Mouse (Mus musculus) T-helper 17 cell (primary cell): Measurements from ENCODE around the gene Hmgcl.
"Not testable (repeated sequence)": the region's sequence is repeated elsewhere in the genome, so short reads cannot be mapped to it uniquely, and the experiment has no call there.

ENCODE experiments used
- in situ Hi-C, 2 experiments: fragments of 300-600 bp; cut with MboI, MseI; formaldehyde crosslinking; loops; 1 replicate in 1 of 2; 2 replicates in 1 of 2; pipeline ENCODE4 v1.15.1; 2025; ENCODE audit warnings: high pct_unique_total_duplicates in 2 of 2

Hmgcl gene

DNA sequence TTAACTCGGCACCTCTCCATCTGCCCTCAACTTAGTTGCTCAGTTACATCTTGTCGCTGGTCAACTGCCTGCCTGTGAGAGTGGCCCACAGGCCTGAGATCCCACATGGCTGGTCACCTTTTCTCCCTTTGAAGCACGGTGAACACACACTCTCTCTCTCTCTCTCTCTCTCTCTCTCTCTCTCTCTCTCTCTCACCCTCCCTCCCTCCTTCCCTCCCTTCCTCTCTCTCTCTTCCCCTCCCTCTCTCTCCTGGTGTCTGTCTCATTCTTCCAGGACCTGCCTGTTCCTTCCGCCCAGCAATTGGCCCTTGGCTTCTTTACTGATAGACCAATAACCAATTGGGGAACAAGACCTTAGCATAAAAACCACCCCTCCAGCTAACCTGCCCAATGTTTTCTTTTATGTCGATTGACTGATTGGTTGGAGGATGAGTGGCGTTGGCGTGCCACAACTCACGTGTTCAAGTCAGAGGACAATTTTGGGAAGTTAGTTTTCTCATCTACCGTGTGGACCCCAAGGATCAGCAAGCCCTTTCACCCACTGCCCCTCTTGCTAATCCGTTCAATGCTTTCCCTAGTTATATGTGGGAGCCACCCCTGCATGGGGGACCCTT lies 19.9 kb upstream of the Hmgcl start:
- in situ Hi-C loops, result loop anchor here in 1 of 2 experiments (5.0 kb wide), 1 partner anchor 124 kb away; no protein-coding TSS in a partner anchor

- in situ Hi-C loops, result loop anchor here in 1 of 2 experiments (5.0 kb wide), 1 partner anchor 125 kb away; no protein-coding TSS in a partner anchor
Observed at GRCm38 (mm10) chr4:135926861-135927260, 19.4 kb upstream of the Hmgcl start.

DNA sequence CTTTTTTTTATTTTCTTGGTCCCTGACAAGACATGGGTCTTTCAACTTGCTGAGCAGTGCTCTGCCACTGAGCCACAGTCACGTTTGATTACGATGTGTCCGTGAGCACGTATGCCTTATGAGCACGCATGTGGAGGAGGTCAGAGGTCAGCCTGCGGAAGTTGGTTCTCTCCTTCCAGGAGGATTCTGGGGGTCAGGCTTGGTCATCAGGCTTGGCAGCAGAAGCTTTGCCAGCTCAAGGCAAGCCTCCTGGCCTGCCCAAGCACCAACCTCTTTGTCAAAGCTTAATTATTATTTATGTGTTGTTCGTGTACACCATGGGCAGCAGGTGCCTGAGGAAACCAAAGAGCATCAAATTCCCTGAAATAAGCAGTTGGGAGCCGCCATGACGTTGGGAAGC lies 17.9 kb upstream of the Hmgcl start:
- in situ Hi-C loops, result loop anchor here in 1 of 2 experiments (5.0 kb wide), 1 partner anchor 126 kb away; no protein-coding TSS in a partner anchor

DNA sequence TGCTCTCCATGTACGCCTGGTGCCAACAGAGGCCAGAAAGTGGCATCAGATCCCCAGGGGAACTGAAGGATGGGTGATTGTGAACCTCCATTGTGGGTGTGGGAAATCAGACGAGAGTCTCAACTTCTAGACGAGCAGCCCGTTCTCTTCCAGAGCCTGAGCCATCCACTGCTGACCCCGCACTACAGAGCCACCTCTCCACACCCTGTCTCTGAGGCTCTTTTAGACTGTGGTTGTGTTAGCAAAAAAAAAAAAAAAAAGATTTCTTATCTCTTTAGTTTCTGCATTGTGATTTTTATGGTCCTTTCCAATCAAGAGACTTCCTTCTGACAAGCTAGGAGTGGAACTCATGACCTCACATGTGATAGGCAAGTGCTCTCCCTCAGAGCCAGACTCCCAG lies 16.8 kb upstream of the Hmgcl start:
- in situ Hi-C loops, result loop anchor here in 1 of 2 experiments (5.0 kb wide), 1 partner anchor 127 kb away; no protein-coding TSS in a partner anchor

- in situ Hi-C loops, result loop anchor here (5.0 to 10.0 kb wide), 3 partner anchors 128 to 1565 kb away; no protein-coding TSS in a partner anchor
Observed at GRCm38 (mm10) chr4:135929828-135930227, 16.4 kb upstream of the Hmgcl start.

- in situ Hi-C loops, result loop anchor here in 1 of 2 experiments (10.0 kb wide), 2 partner anchors 225 to 1565 kb away; no protein-coding TSS in a partner anchor
Observed at GRCm38 (mm10) chr4:135930239-135930638, 16.0 kb upstream of the Hmgcl start.

GRCm38 (mm10) chr4:135931832-135932231 lies 14.4 kb upstream of the Hmgcl start:
- in situ Hi-C loops, result loop anchor here in 1 of 2 experiments (10.0 kb wide), 2 partner anchors 227 to 1567 kb away; no protein-coding TSS in a partner anchor

GRCm38 (mm10) chr4:135934708-135935500 lies 11.3 kb upstream of the Hmgcl start:
- in situ Hi-C loops, result loop anchor here in 1 of 2 experiments (5.0 to 10.0 kb wide), 3 partner anchors 48 to 1570 kb away; no protein-coding TSS in a partner anchor

- in situ Hi-C loops, result loop anchor here in 1 of 2 experiments (5.0 to 10.0 kb wide), 3 partner anchors 48 to 1571 kb away; no protein-coding TSS in a partner anchor
Observed at GRCm38 (mm10) chr4:135935502-135935901, 10.7 kb upstream of the Hmgcl start.

- in situ Hi-C loops, result loop anchor here in 1 of 2 experiments (5.0 to 10.0 kb wide), 3 partner anchors 52 to 1574 kb away; no protein-coding TSS in a partner anchor
Observed at GRCm38 (mm10) chr4:135938858-135939257, 7.4 kb upstream of the Hmgcl start.

- in situ Hi-C loops, result not testable (repeated sequence)
Observed at GRCm38 (mm10) chr4:135941026-135941425, 5.2 kb upstream of the Hmgcl start.

- in situ Hi-C loops, result no loop called here
Observed at GRCm38 (mm10) chr4:135942193-135942592, 4.1 kb upstream of the Hmgcl start.

GRCm38 (mm10) chr4:135943389-135943788 lies 2.9 kb upstream of the Hmgcl start:
- in situ Hi-C loops, result no loop called here

GRCm38 (mm10) chr4:135945706-135946105 lies 542 bp upstream of the Hmgcl start:
- in situ Hi-C loops, result loop anchor here in 1 of 2 experiments (5.0 kb wide), 1 partner anchor 143 kb away; no protein-coding TSS in a partner anchor

- in situ Hi-C loops, result loop anchor here in 1 of 2 experiments (5.0 kb wide), 1 partner anchor 144 kb away; no protein-coding TSS in a partner anchor
Observed at GRCm38 (mm10) chr4:135946659-135947301, 532 bp downstream of the Hmgcl start.

GRCm38 (mm10) chr4:135948142-135948541 lies 1.9 kb downstream of the Hmgcl start:
- in situ Hi-C loops, result loop anchor here in 1 of 2 experiments (5.0 kb wide), 1 partner anchor 146 kb away; no protein-coding TSS in a partner anchor

DNA sequence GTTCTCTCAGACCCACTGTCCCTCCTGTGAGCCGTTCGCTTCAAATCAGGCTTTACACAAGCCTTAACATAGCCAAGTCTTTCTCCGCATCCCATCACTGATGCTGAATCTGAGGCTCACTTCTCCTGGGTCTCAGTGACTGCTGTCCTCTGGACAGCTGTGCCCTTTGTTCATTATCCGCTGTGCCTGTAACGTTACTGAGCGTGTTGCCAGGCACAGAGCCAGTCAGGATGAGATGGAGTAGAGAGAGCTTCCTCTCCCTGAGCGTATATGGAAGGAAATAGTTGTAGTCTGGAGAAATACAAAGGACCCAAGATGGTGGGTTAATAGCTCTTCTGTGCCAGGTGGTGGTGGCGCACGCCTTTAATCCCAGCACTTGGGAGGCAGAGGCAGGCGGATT lies 3.2 kb downstream of the Hmgcl start:
- in situ Hi-C loops, result loop anchor here in 1 of 2 experiments (5.0 kb wide), 1 partner anchor 147 kb away; no protein-coding TSS in a partner anchor

GRCm38 (mm10) chr4:135949911-135950310 lies 3.7 kb downstream of the Hmgcl start:
- in situ Hi-C loops, result loop anchor here in 1 of 2 experiments (5.0 to 25.0 kb wide), 2 partner anchors 148 to 212 kb away; partner anchors contain the start of gene E2f2

DNA sequence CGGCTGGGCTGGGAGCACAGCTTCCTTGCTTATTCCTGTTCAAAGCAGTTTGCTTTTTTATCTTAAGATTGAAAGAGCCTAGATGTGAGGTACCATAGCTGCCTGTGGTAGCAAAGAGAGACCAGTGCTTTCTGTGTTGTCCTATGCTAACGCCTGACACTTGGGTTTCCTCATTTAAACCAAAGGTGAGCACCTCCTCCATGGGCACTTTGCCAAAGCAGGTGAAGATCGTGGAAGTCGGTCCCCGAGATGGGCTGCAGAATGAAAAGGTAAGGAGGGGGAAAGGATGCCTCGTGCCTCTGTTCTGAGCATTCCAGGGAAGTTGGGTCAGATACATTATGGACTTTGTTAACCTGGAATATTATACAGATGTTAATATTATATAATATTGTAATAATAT lies 4.1 kb downstream of the Hmgcl start:
- in situ Hi-C loops, result loop anchor here in 1 of 2 experiments (25.0 kb wide), 1 partner anchor 212 kb away; the partner anchor contains the start of gene E2f2

- in situ Hi-C loops, result loop anchor here in 1 of 2 experiments (25.0 kb wide), 1 partner anchor 211 kb away; the partner anchor contains the start of gene E2f2
Observed at GRCm38 (mm10) chr4:135951505-135951904, 5.3 kb downstream of the Hmgcl start.

DNA sequence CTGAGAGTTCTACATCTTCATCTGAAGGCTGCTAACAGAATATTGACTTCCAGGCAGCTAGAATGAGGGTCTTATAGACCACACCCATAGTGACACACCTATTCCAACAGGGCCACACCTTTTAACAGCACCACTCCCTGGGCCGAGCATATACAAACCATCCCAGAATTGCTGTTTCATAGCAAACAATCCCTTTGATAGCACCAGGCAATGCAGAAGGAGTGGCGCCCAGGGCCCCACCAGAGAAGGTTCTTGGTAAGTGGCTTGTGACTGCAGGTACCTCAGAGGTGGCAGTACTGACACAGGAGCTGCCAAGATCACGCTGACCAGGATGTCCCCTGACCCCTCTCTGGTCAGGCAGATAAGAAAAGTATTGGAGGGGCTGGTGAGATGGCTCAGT lies 6.9 kb downstream of the Hmgcl start:
- in situ Hi-C loops, result loop anchor here in 1 of 2 experiments (25.0 kb wide), 1 partner anchor 209 kb away; the partner anchor contains the start of gene E2f2
